Mouse (Mus musculus) 3134 (cell line): ENCODE results near the gene Csdc2.

Source experiments
- DNase-seq: peaks from one replicate; pipeline ENCODE4 v3.0.0-alpha.2; 2011; ENCODE audit warnings: low spot score; ENCODE audit not compliant: insufficient read length; ENCODE audit errors: extremely low read depth

Gene Csdc2

DNA sequence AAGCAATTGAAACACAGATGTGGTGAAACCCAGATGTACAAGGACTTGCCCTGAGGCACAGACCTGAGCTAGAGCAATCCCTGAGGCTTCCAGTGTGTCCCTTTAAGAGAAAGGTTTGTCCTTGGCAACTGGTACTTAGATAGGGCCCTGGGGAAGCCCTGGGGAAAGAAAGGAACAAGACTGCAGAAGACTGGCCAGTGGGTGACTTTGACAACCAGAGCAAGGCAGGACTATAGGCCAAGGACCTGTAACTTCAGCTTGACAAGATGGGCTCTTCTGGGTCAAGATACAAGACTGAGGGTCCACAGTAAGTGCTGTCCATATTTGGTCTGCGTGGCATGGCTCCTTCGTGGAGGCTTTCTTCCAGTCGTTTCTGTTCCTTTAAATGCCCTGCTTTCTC lies 51.1 kb downstream of the Csdc2 start, which contains the start of gene Xrcc6:
Gene Xrcc6, plus strand, starts transcription at position 190 of the 400 bp plus-strand sequence.
- DNase-seq: no peak

DNA sequence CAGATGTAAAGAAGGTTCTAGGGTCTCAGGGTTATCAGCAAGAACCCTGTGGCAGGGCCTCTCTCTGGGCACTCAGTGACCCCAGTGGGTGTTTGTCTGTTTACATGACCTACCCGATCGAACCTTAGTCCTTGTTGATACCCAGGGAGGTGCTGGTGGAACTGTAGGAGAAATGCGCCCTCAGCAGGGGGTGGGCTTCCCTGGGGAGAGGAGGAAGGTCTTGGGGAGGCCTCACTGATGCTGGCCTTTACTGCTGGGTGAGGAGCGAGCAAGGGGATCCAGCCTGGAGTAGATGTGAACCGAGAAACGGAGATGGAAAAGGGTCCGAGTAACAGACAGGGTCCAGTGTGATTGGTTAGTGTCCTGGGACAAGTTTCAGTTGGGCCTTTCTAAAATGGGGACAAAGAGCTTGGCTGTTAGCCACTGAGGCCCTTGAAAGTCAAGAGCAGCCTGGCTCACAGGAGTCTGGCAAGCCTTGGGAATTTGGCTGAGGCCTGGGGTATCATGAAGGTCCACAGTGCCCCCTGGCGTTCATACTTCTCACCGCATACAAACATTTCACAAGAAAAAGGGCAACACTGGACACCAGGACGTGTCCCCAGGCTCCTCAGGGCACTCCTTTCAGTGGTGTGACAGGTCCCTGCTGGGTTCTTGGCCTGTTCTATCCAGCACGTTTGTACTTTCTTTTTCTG lies 53.0 kb downstream of the Csdc2 start:
- DNase-seq: peak; percentile 53

DNA sequence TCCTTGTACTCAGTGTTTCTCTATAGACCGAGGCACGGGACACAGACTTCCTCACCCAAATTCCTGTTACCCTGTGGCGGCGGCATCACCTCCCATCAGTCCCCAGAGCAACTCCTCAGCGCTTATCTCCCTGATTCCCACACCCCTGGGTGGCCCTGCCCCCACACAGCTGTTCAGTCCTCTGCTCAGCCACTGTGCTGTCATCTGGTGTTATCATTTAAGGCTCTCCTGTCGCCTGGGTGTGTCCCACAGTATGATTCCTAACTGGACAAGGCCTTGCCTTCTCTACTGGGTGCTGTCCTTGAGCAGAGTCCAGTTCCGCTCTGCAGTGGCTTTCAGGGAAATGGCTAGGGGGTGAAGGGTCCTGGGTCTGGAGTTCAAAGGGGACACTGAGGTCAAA lies 54.0 kb downstream of the Csdc2 start:
- no peak for DNase-seq

DNA sequence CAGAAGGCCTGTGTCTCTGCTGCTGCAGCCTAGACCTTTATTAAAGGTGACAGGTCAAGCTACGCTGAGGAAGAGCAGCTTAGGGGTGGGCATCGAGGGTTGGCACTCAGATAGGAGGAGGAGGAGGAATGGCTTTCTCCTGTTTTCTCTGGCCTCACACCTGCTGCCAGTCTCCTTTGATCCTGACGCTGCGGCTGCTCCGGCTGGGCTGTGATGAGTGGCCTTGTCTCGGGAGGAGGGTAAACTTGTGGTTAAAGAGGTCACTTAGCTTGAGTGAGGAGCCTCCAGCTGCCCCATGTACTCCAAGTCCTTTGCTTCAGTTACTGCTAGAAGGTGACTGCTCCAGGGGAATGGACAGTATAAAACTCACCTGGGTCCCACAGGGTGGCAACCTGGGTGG lies 57.4 kb downstream of the Csdc2 start:
- DNase-seq: no peak
